Mouse (Mus musculus): Measurements from ENCODE around the gene Pde1c.
"Not testable (repeated sequence)": the region's sequence is repeated elsewhere in the genome, so short reads cannot be mapped to it uniquely, and the experiment has no call there.

DNA sequence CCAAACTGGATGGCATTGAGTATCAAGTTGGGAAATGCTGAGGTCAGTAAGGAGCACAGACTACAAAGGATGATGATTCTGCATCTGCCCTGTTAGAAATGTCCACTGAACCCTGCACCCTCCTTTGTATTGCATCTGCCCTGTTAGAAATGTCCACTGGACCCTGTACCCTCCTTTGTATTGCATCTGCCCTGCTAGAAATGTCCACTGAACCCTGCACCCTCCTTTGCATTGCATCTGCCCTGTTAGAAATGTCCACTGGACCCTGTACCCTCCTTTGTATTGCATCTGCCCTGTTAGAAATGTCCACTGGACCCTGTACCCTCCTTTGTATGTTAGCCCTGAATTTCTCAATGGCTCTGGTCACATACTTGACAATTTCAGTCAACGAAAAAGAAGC is 40.6 kb upstream of the Pde1c start:
- not testable (repeated sequence) for TF ChIP-seq CTCF, POLR2A (IDR thresholded peaks at IDR 0.05; ENCODE audit: insufficient read depth, low read depth, low read length)
